Mouse (Mus musculus) heart, embryonic 10.5 days (tissue): Measurements from ENCODE around the gene Stat5a. TPM values are rescaled to one million over a fixed set of nuclear protein-coding genes. Genes with fewer than 3 reads are reported as not detected.

ENCODE experiments used
- DNase-seq: peaks from one replicate; pipeline ENCODE4 v3.0.0-alpha.2; 2017; ENCODE audit warnings: low spot score
- H3K27ac ChIP-seq: fragments of 300-500 bp; sonication (generic); 2 replicates; pipeline ENCODE4 v1.5.1; 2016; ENCODE audit warnings: mild to moderate bottlenecking
- H3K27me3 ChIP-seq: fragments of 300-500 bp; sonication (generic); 2 replicates; pipeline ENCODE4 v1.6.1; 2016; ENCODE audit warnings: mild to moderate bottlenecking; ENCODE audit not compliant: poor library complexity, insufficient read depth, severe bottlenecking
- H3K36me3 ChIP-seq: fragments of 300-500 bp; sonication (generic); 2 replicates; pipeline ENCODE4 v1.6.1; 2016; ENCODE audit warnings: mild to moderate bottlenecking, moderate library complexity
- H3K4me1 ChIP-seq: fragments of 300-500 bp; sonication (generic); 2 replicates; pipeline ENCODE4 v1.6.1; 2016; ENCODE audit warnings: mild to moderate bottlenecking
- H3K4me3 ChIP-seq: fragments of 300-500 bp; sonication (generic); 2 replicates; pipeline ENCODE4 v1.5.1; 2016; ENCODE audit warnings: mild to moderate bottlenecking, moderate library complexity
- H3K9me3 ChIP-seq: fragments of 300-500 bp; sonication (generic); 2 replicates; pipeline ENCODE4 v1.6.1; 2016; ENCODE audit warnings: mild to moderate bottlenecking, moderate library complexity
- WGBS: fragments of 180-500 bp; shearing (Covaris S2); methylation state at CpG from one replicate; pipeline ENCODE4 v1.1.7; 2016; 5-methylcytosine and 5-hydroxymethylcytosine counted together
- polyA plus RNA-seq: library from polyadenylated mRNA; unstranded; fragments of >200 nt; fragmentation: Nextera tagmentation; extraction: Ambion mirVana; gene quantifications from 2 replicates; pipeline ENCODE4 v1.2.1, GENCODE M21; 2016

The Stat5a gene
- polyA plus RNA-seq, 1 experiment from 2014 or later: 6.6 TPM

- Histone ChIP-seq H3K27me3 (no peaks in the 10 kb centered on the region; the same call in 1 of the 2 replicates), H3K27ac (no peak overlapping the region), H3K4me3 (no peak overlapping the region), H3K4me1 (0 out of 2 replicates have a peak, but pooled peaks cover 13% of the 10 kb centered on the region), H3K36me3 (peaks cover 16% of the 10 kb centered on the region; the same call in 1 of the 2 replicates), H3K9me3 (no peaks in the 10 kb centered on the region)
- WGBS: 68% methylated on average over 15 of the region's 15 CpGs
- DNase-seq: no peak
Measured at GRCm38 (mm10) chr11:100879321-100880078, 20.3 kb downstream of the Stat5a start.

DNA sequence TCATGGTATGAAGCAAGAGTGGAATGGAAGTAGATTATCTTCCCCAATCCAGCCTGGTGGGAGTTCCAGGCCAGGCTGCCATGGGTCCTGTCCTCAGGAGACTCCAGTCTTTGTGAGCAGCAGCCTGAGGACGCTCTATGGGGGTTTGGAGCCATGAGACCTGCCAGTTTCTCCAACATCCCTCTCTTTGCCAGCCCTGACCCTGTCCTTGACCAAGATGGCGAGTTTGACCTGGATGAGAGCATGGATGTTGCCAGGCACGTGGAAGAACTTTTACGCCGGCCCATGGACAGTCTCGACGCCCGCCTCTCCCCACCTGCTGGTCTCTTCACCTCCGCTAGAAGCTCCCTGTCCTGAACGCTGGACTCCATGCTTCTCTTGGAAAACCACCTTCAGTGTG is 24.5 kb downstream of the Stat5a start:
- peaks cover 40% of the 10 kb centered on the region for H3K4me1 ChIP-seq
- no peak overlapping the region for H3K4me3 ChIP-seq
- no peaks in the 10 kb centered on the region; the same call in 1 of the 2 replicates for H3K27me3 ChIP-seq
- WGBS: 94% methylated on average over 10 of the region's 10 CpGs
- no peak overlapping the region for H3K27ac ChIP-seq
- H3K9me3 ChIP-seq: no peaks in the 10 kb centered on the region
- H3K36me3 ChIP-seq: peaks cover 29% of the 10 kb centered on the region; the same call in 1 of the 2 replicates
- DNase-seq: no peak

DNA sequence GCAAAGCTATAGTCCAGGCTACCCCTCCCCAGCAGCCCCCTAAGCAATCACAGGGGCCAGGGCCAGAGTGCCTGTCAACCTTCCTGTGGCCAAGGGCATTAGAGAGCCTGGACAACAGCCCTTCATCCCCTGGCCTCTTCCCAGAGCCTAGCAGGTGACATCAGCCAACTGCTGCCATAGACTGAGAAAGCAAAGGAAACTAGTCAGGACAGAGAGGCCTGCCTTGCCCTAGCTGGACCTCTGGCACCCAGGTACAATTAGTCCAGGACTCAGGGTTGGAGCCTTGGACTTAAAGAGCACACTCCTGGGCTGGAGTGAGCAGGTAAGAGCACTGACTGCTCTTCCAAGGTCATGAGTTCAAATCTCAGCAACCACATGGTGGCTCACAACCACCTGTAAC is 26.3 kb downstream of the Stat5a start:
- H3K27ac ChIP-seq: peak overlapping the region; percentile 72
- H3K4me3 ChIP-seq: no peak overlapping the region
- no peaks in the 10 kb centered on the region for H3K9me3 ChIP-seq
- H3K36me3 ChIP-seq: peaks cover 38% of the 10 kb centered on the region
- DNase-seq: no peak
- H3K4me1 ChIP-seq: peaks cover 36% of the 10 kb centered on the region
- no peaks in the 10 kb centered on the region; the same call in 1 of the 2 replicates for H3K27me3 ChIP-seq

GRCm38 (mm10) chr11:100886188-100886740 is 27.1 kb downstream of the Stat5a start:
- Histone ChIP-seq H3K27ac (peak overlapping the region; percentile 72), H3K27me3 (no peaks in the 10 kb centered on the region; the same call in 1 of the 2 replicates), H3K9me3 (no peaks in the 10 kb centered on the region), H3K36me3 (peaks cover 41% of the 10 kb centered on the region), H3K4me1 (peaks cover 41% of the 10 kb centered on the region), H3K4me3 (peak overlapping the region; percentile 9; the same call in 1 of the 2 replicates)
- WGBS: 14% methylated on average over 8 of the region's 8 CpGs
- DNase-seq: peak; percentile 93

GRCm38 (mm10) chr11:100887236-100887635 is 28.1 kb downstream of the Stat5a start:
- Histone ChIP-seq H3K27ac (peak overlapping the region; percentile 72; the same call in 1 of the 2 replicates), H3K27me3 (no peaks in the 10 kb centered on the region; the same call in 1 of the 2 replicates), H3K4me3 (no peak overlapping the region), H3K4me1 (peaks cover 48% of the 10 kb centered on the region), H3K9me3 (no peaks in the 10 kb centered on the region), H3K36me3 (peaks cover 43% of the 10 kb centered on the region)
- DNase-seq: no peak
- 83% methylated on average over 4 of the region's 4 CpGs for WGBS

- Histone ChIP-seq H3K4me1 (peaks cover 53% of the 10 kb centered on the region), H3K27ac (peak overlapping the region; percentile 72; the same call in 1 of the 2 replicates), H3K27me3 (no peaks in the 10 kb centered on the region; the same call in 1 of the 2 replicates), H3K36me3 (peaks cover 47% of the 10 kb centered on the region), H3K4me3 (no peak overlapping the region), H3K9me3 (no peaks in the 10 kb centered on the region)
- no peak for DNase-seq
- 59% methylated on average over 3 of the region's 3 CpGs for WGBS
Measured at GRCm38 (mm10) chr11:100887764-100888163, 28.6 kb downstream of the Stat5a start.

DNA sequence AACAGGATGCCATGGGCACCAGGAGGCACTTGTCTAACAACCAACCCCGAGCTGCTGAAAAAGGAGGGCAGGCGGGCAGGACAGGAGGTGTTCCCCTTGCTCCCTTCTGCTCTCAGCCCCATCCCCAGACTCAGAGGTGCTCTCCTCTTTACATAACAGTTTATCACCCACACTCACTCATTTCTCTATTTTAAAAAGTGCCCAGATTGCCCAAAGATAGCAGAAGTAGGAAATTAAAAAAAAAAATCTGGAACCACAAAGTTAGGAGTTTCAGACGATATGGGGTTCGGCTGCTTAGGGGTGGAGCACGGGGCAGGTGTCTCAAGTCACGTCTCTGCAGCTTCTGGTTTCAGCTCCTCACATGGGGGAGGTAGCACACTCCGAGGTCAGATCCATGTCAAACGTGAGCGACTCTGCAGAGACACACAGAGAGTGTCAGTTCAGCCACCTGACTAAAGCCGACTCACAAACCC is 29.2 kb downstream of the Stat5a start:
- Histone ChIP-seq H3K27ac (0 out of 2 replicates have a peak overlapping the region, but pooled peaks have one; percentile 24), H3K27me3 (no peaks in the 10 kb centered on the region; the same call in 1 of the 2 replicates), H3K36me3 (peaks cover 48% of the 10 kb centered on the region), H3K4me3 (no peak overlapping the region), H3K9me3 (no peaks in the 10 kb centered on the region), H3K4me1 (peaks cover 53% of the 10 kb centered on the region)
- 70% methylated on average over 10 of the region's 10 CpGs for WGBS
- no peak for DNase-seq

GRCm38 (mm10) chr11:100890481-100890880 is 31.3 kb downstream of the Stat5a start:
- Histone ChIP-seq H3K4me1 (peaks cover 53% of the 10 kb centered on the region), H3K9me3 (no peaks in the 10 kb centered on the region), H3K27me3 (no peaks in the 10 kb centered on the region), H3K36me3 (peaks cover 48% of the 10 kb centered on the region), H3K4me3 (no peak overlapping the region), H3K27ac (peak overlapping the region; percentile 83)
- no peak for DNase-seq
- WGBS: 88% methylated on average over 6 of the region's 6 CpGs

- H3K4me3 ChIP-seq: peak overlapping the region; percentile 18; the same call in 1 of the 2 replicates
- DNase-seq: peak; percentile 87
- 42% methylated on average over 15 of the region's 15 CpGs for WGBS
- H3K4me1 ChIP-seq: peaks cover 44% of the 10 kb centered on the region
- H3K27me3 ChIP-seq: no peaks in the 10 kb centered on the region
- H3K36me3 ChIP-seq: peaks cover 45% of the 10 kb centered on the region
- H3K9me3 ChIP-seq: no peaks in the 10 kb centered on the region
- H3K27ac ChIP-seq: peak overlapping the region; percentile 83
Measured at GRCm38 (mm10) chr11:100891256-100892123, 32.3 kb downstream of the Stat5a start.

DNA sequence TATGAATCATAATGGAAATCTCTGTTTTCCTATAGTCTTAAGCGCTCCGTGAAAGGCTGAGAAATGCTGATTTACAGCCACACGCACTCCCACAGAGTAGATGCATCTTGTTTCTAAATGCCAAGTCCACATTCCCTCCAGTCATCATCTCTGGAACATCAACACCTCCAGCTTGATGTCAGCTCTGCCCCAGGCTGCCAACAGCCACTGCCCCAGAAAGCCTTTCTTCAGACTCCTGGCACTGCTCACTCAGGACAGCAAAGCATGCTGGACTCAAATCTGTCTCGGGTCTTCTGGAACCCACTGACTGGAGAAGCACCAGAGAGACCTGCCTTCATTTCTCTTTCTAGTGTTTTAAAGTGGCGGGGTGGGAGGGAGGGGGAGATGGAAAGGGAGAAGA is 33.3 kb downstream of the Stat5a start:
- no peaks in the 10 kb centered on the region for H3K9me3 ChIP-seq
- H3K4me1 ChIP-seq: peaks cover 36% of the 10 kb centered on the region
- no peak overlapping the region for H3K4me3 ChIP-seq
- no peak for DNase-seq
- no peaks in the 10 kb centered on the region for H3K27me3 ChIP-seq
- WGBS: 69% methylated on average over 5 of the region's 5 CpGs
- H3K36me3 ChIP-seq: peaks cover 46% of the 10 kb centered on the region
- peak overlapping the region; percentile 83; the same call in 1 of the 2 replicates for H3K27ac ChIP-seq

- peaks cover 33% of the 10 kb centered on the region for H3K4me1 ChIP-seq
- H3K9me3 ChIP-seq: no peaks in the 10 kb centered on the region
- no peaks in the 10 kb centered on the region for H3K27me3 ChIP-seq
- peak; percentile 95 for DNase-seq
- H3K36me3 ChIP-seq: peaks cover 50% of the 10 kb centered on the region
- no peak overlapping the region for H3K4me3 ChIP-seq
- peak overlapping the region; percentile 54; the same call in 1 of the 2 replicates for H3K27ac ChIP-seq
- WGBS: 19% methylated on average over 9 of the region's 9 CpGs
Measured at GRCm38 (mm10) chr11:100893482-100893881, 34.3 kb downstream of the Stat5a start.

- no peak for DNase-seq
- H3K4me3 ChIP-seq: no peak overlapping the region
- H3K36me3 ChIP-seq: peaks cover 50% of the 10 kb centered on the region
- peak overlapping the region; percentile 54; the same call in 1 of the 2 replicates for H3K27ac ChIP-seq
- WGBS: 65% methylated on average over 9 of the region's 9 CpGs
- no peaks in the 10 kb centered on the region for H3K9me3 ChIP-seq
- H3K4me1 ChIP-seq: peaks cover 27% of the 10 kb centered on the region
- H3K27me3 ChIP-seq: no peaks in the 10 kb centered on the region
Measured at GRCm38 (mm10) chr11:100894146-100894918, 35.2 kb downstream of the Stat5a start.
